Mouse (Mus musculus): ENCODE results near the gene Mucl2. TPM values are rescaled to one million over a fixed set of nuclear protein-coding genes. Genes with fewer than 3 reads are reported as not detected.

Mucl2 gene
- polyA plus RNA-seq (2015; fragmentation: Nextera tagmentation; extraction: Ambion mirVana) = not detected in 2 replicates

GRCm38 (mm10) chr15:103899212-103899611 lies at the start of gene Mucl2:
TSS of gene Mucl2 (minus strand) at chr15:103899312.

Small RNAs within 50 kb of the gene (microRNA-seq; reads per million reads assigned to microRNA genes)
- gene Gm22852 = not detected

Other genes starting within 250 kb of the Mucl2 start
- not detected in 2 replicates for gene Mucl1, start 143.8 kb downstream of the Mucl2 start, polyA plus RNA-seq (2015; fragmentation: Nextera tagmentation; extraction: Ambion mirVana)

Measured in urinary bladder, postnatal 0 days (tissue).